Mouse (Mus musculus): ENCODE results near the gene Slc25a13. TPM values are rescaled to one million over a fixed set of nuclear protein-coding genes. Genes with fewer than 3 reads are reported as not detected.
A peak's percentile ranks its signal among the peaks of the same experiment; 100 is the strongest.

Slc25a13 gene
- total RNA-seq, 2 experiments from 2014 or later = 25.8 to 31.6 TPM

- ATAC-seq (replicated peaks; ENCODE audit: poor library complexity, severe bottlenecking) = peak; percentile 79
Measured at GRCm38 (mm10) chr6:6132047-6132446, 84.9 kb downstream of the Slc25a13 start.

- ATAC-seq (replicated peaks; ENCODE audit: poor library complexity, severe bottlenecking) = no peak
Measured at GRCm38 (mm10) chr6:6125620-6126019, 91.4 kb downstream of the Slc25a13 start.

GRCm38 (mm10) chr6:6121904-6122303 is 95.1 kb downstream of the Slc25a13 start:
- no peak for ATAC-seq (replicated peaks; ENCODE audit: poor library complexity, severe bottlenecking)

GRCm38 (mm10) chr6:6120841-6121240 is 96.1 kb downstream of the Slc25a13 start:
- ATAC-seq (replicated peaks; ENCODE audit: poor library complexity, severe bottlenecking) = no peak

GRCm38 (mm10) chr6:6115771-6116170 is 101.2 kb downstream of the Slc25a13 start:
- no peak for ATAC-seq (replicated peaks; ENCODE audit: poor library complexity, severe bottlenecking)

GRCm38 (mm10) chr6:6113776-6114175 is 103.2 kb downstream of the Slc25a13 start:
- ATAC-seq (replicated peaks; ENCODE audit: poor library complexity, severe bottlenecking) = no peak

GRCm38 (mm10) chr6:6112767-6113528 is 104.0 kb downstream of the Slc25a13 start:
- no peak; the same call in 1 of the 2 replicates for ATAC-seq (replicated peaks; ENCODE audit: poor library complexity, severe bottlenecking)

- no peak for ATAC-seq (replicated peaks; ENCODE audit: poor library complexity, severe bottlenecking)
Measured at GRCm38 (mm10) chr6:6107419-6107966, 109.5 kb downstream of the Slc25a13 start.

GRCm38 (mm10) chr6:6105586-6105985 is 111.4 kb downstream of the Slc25a13 start:
- ATAC-seq (replicated peaks; ENCODE audit: poor library complexity, severe bottlenecking) = no peak

- no peak for ATAC-seq (replicated peaks; ENCODE audit: poor library complexity, severe bottlenecking)
Measured at GRCm38 (mm10) chr6:6103469-6103868, 113.5 kb downstream of the Slc25a13 start.

GRCm38 (mm10) chr6:6101605-6102004 is 115.4 kb downstream of the Slc25a13 start:
- no peak for ATAC-seq (replicated peaks; ENCODE audit: poor library complexity, severe bottlenecking)

GRCm38 (mm10) chr6:6100892-6101480 is 116.0 kb downstream of the Slc25a13 start:
- ATAC-seq (replicated peaks; ENCODE audit: poor library complexity, severe bottlenecking) = no peak

GRCm38 (mm10) chr6:6093978-6094377 is 123.0 kb downstream of the Slc25a13 start:
- no peak for ATAC-seq (replicated peaks; ENCODE audit: poor library complexity, severe bottlenecking)

GRCm38 (mm10) chr6:6093522-6093921 is 123.5 kb downstream of the Slc25a13 start:
- ATAC-seq (replicated peaks; ENCODE audit: poor library complexity, severe bottlenecking) = no peak

- ATAC-seq (replicated peaks; ENCODE audit: poor library complexity, severe bottlenecking) = no peak
Measured at GRCm38 (mm10) chr6:6092497-6092896, 124.5 kb downstream of the Slc25a13 start.

- ATAC-seq (replicated peaks; ENCODE audit: poor library complexity, severe bottlenecking) = no peak
Measured at GRCm38 (mm10) chr6:6091016-6091415, 126.0 kb downstream of the Slc25a13 start.

- no peak for ATAC-seq (replicated peaks; ENCODE audit: poor library complexity, severe bottlenecking)
Measured at GRCm38 (mm10) chr6:6088151-6088550, 128.8 kb downstream of the Slc25a13 start.

- ATAC-seq (replicated peaks; ENCODE audit: poor library complexity, severe bottlenecking) = no peak
Measured at GRCm38 (mm10) chr6:6080484-6080883, 136.5 kb downstream of the Slc25a13 start.

- ATAC-seq (replicated peaks; ENCODE audit: poor library complexity, severe bottlenecking) = no peak
Measured at GRCm38 (mm10) chr6:6077234-6077633, 139.7 kb downstream of the Slc25a13 start.

- no peak for ATAC-seq (replicated peaks; ENCODE audit: poor library complexity, severe bottlenecking)
Measured at GRCm38 (mm10) chr6:6075940-6076447, 141.0 kb downstream of the Slc25a13 start.

GRCm38 (mm10) chr6:6071038-6071437 is 145.9 kb downstream of the Slc25a13 start:
- no peak for ATAC-seq (replicated peaks; ENCODE audit: poor library complexity, severe bottlenecking)

All from granulocyte monocyte progenitor cell, adult 5-6 weeks (primary cell).